Mouse (Mus musculus) limb, embryonic 14.5 days (tissue): ENCODE results near the gene Sorcs1. TPM values are rescaled to one million over a fixed set of nuclear protein-coding genes. Genes with fewer than 3 reads are reported as not detected.

Source experiments
- ATAC-seq: fragments of 200-750 bp; cut with Nextera tagmentation; 2 replicates; pipeline ENCODE4 v1.8.0; 2017; ENCODE audit warnings: low read depth, moderate number of reproducible peaks, moderate TSS enrichment; ENCODE audit not compliant: low FRiP score
- DNase-seq: peaks from one replicate; pipeline ENCODE4 v3.0.0-alpha.2; 2015; ENCODE audit warnings: low spot score
- H3K27ac ChIP-seq: fragments of 300-500 bp; sonication (generic); replicated peaks from 2 replicates; pipeline ENCODE4 v1.5.1; 2014; ENCODE audit warnings: low read depth, mild to moderate bottlenecking, low read length, moderate library complexity, mixed read lengths
- H3K27me3 ChIP-seq: fragments of 300-500 bp; sonication (generic); 2 replicates; pipeline ENCODE4 v1.6.1; 2014; ENCODE audit warnings: low read length, mixed read lengths; ENCODE audit not compliant: control insufficient read depth, insufficient read depth
- H3K36me3 ChIP-seq: fragments of 300-500 bp; sonication (generic); 2 replicates; pipeline ENCODE4 v1.6.1; 2014; ENCODE audit warnings: mild to moderate bottlenecking, low read length, moderate library complexity, mixed read lengths; ENCODE audit not compliant: control insufficient read depth, insufficient read depth
- H3K4me1 ChIP-seq: fragments of 300-500 bp; sonication (generic); 2 replicates; pipeline ENCODE4 v1.6.1; 2014; ENCODE audit warnings: antibody characterized with exemption, low read length, mixed read lengths; ENCODE audit not compliant: control insufficient read depth, insufficient read depth
- H3K4me2 ChIP-seq: fragments of 300-500 bp; sonication (generic); replicated peaks from 2 replicates; pipeline ENCODE4 v1.6.1; 2014; ENCODE audit warnings: low read depth, mild to moderate bottlenecking, low read length, moderate library complexity; ENCODE audit not compliant: severe bottlenecking
- H3K4me3 ChIP-seq: fragments of 300-500 bp; sonication (generic); replicated peaks from 2 replicates; pipeline ENCODE4 v1.5.1; 2014; ENCODE audit warnings: low read length
- H3K9ac ChIP-seq: fragments of 300-500 bp; sonication (generic); 2 replicates; pipeline ENCODE4 v1.6.1; 2014; ENCODE audit warnings: mild to moderate bottlenecking, low read depth, low read length, moderate library complexity; ENCODE audit not compliant: severe bottlenecking
- H3K9me3 ChIP-seq: fragments of 300-500 bp; sonication (generic); 2 replicates; pipeline ENCODE4 v1.6.1; 2016; ENCODE audit warnings: low read length; ENCODE audit not compliant: control insufficient read depth
- POLR2A ChIP-seq: fragments of 200-500 bp; IDR thresholded peaks from 2 replicates; pipeline ENCODE4 v1.8.0; 2012; ENCODE audit warnings: inconsistent platforms, mild to moderate bottlenecking, moderate library complexity, borderline replicate concordance; ENCODE audit not compliant: insufficient read depth, insufficient read length; ENCODE audit errors: extremely low read depth
- WGBS: fragments of 180-500 bp; shearing (Covaris S2); extraction: QIAGEN DNeasy Blood & Tissue Kit; methylation state at CpG from one replicate; pipeline ENCODE4 v1.1.7; 2014; 5-methylcytosine and 5-hydroxymethylcytosine counted together
- polyA plus RNA-seq, 2 experiments: library from polyadenylated mRNA; depleted of rRNA in 1 of 2; stranded (reverse) in 1 of 2; unstranded in 1 of 2; fragments of >200 nt; fragmentation: Nextera tagmentation in 1 of 2; extraction: Ambion mirVana in 1 of 2; gene quantifications; 2 replicates each; pipeline versions ENCODE4 v1.2.1 to v1.2.3; 2012 to 2014

The Sorcs1 gene
- polyA plus RNA-seq, 2 experiments = 2.1 to 3.2 TPM

DNA sequence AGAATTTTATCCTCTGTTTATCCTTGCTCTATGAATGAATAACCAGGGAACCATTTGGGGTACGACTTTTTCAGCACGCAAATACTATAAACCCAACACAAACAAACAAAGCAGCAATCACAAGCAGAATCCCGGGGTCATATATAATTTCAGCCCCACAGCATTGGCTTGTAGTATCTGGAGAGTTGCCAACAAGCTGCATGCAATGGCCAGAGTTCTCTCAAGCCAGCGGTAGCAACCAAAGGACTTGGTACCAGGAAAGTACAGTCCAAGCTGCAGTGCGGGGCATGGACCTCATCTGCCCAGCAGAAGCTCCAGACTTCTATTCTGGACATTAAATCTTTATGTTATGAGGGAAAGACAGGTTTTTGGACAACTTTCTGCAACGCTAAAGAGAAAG lies 213.6 kb downstream of the Sorcs1 start:
- no peak for TF ChIP-seq POLR2A
- no peak for DNase-seq

DNA sequence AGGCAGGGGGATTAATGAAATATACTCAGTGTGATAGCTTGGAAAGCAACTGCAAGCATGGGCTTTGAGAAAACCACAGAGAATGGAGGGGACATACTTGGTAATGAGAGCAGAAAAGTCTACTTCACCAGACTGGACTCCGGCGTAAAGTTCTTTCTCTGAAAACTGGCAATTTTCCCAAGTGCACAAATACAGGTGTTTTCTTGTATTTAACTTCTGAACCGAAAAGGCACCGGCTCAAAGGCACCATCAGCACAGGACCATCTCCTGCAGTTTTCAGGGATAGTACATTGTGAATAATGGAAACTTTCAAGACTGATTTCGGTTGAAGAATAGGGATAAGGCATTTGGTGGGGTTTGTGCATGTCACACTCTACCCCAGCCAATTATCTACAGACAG lies 219.9 kb downstream of the Sorcs1 start:
- Histone ChIP-seq H3K27ac (no peak overlapping the region), H3K36me3 (no peaks in the 10 kb centered on the region), H3K9ac (no peak overlapping the region), H3K27me3 (no peaks in the 10 kb centered on the region), H3K4me3 (no peak overlapping the region), H3K4me2 (no peak overlapping the region), H3K4me1 (no peaks in the 10 kb centered on the region), H3K9me3 (no peaks in the 10 kb centered on the region)
- WGBS = 82% methylated on average over 5 of the region's 5 CpGs
- ATAC-seq (no peak), DNase-seq (no peak)
- no peak for TF ChIP-seq POLR2A

More for the DNA sequence above, 213.6 kb downstream of the Sorcs1 start:
- H3K27ac ChIP-seq = no peak overlapping the region
- no peaks in the 10 kb centered on the region for H3K4me1 ChIP-seq
- no peak overlapping the region for H3K4me3 ChIP-seq
- WGBS = 75% methylated on average over 6 of the region's 6 CpGs
- H3K4me2 ChIP-seq = no peak overlapping the region
- H3K9ac ChIP-seq = no peak overlapping the region
- ATAC-seq = no peak
- H3K36me3 ChIP-seq = no peaks in the 10 kb centered on the region
- no peaks in the 10 kb centered on the region for H3K9me3 ChIP-seq
- no peaks in the 10 kb centered on the region for H3K27me3 ChIP-seq

GRCm38 (mm10) chr19:50457275-50457892 lies 221.1 kb downstream of the Sorcs1 start:
- H3K4me3 ChIP-seq = no peak overlapping the region

DNA sequence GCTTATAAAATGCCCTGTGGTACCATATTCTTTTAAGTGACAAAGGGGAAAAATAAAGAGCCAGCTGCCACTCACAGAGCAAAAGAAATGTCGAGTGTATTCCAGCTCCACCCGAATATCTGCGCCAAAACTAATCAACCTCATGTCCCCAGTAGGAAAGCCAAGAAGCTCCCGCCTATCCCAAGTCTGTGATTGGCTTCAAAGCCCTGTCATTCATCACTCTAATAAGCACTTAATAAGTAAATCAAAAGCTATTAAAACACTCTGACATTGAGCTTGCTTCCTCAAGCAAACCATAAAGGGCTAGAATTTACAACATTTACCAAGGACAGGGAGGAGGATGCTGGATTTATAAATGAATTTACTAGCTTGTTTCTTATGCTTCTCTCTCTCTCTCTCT lies 237.3 kb downstream of the Sorcs1 start:
- H3K27ac ChIP-seq = no peak overlapping the region
- H3K27me3 ChIP-seq = no peaks in the 10 kb centered on the region
- H3K9me3 ChIP-seq = no peaks in the 10 kb centered on the region
- DNase-seq (no peak), ATAC-seq (no peak)
- H3K4me1 ChIP-seq = peaks cover 8% of the 10 kb centered on the region
- WGBS = 15% methylated on average over 4 of the region's 4 CpGs
- H3K9ac ChIP-seq = no peak overlapping the region
- H3K4me3 ChIP-seq = no peak overlapping the region
- no peak for TF ChIP-seq POLR2A
- peak overlapping the region; percentile 33; the same call in 1 of the 2 replicates for H3K4me2 ChIP-seq
- no peaks in the 10 kb centered on the region for H3K36me3 ChIP-seq

More at GRCm38 (mm10) chr19:50457275-50457892, 221.1 kb downstream of the Sorcs1 start:
- DNase-seq (no peak), ATAC-seq (no peak)
- Histone ChIP-seq H3K9me3 (no peaks in the 10 kb centered on the region), H3K4me2 (no peak overlapping the region), H3K9ac (no peak overlapping the region), H3K27ac (no peak overlapping the region), H3K36me3 (no peaks in the 10 kb centered on the region), H3K4me1 (no peaks in the 10 kb centered on the region), H3K27me3 (no peaks in the 10 kb centered on the region)
- no peak for TF ChIP-seq POLR2A
- WGBS = 66% methylated on average over 5 of the region's 5 CpGs

DNA sequence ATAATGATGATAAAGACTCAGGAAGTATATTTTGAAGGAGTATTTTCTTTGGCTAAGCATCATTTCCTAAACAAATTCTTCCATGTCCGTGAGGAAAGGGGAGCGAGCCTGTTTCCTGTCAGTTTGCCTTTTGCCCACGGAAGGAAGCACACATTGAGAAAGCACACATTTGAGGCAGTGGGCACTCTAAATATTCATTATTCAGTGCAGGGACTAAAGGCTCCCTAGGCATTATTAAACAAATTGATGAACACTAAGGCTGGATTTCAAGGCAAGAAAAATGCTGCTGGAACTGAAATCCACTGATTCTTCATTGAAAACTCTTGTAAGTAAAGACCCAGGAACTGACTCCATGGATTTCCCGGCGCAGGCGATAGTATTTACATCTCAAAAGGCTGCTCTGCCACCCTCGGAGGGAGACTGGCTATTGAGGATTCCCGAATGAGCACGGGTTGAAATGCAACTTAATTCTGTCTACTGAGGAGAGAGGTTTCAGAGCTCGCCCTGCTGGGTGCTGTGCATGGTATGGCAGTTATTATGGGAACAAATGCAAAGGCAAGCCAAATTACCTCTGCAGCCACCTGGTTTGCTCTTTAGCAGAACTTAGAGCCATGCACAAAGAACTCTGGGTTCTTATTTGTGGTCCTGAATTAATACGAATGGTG lies 238.1 kb downstream of the Sorcs1 start:
- no peak for TF ChIP-seq POLR2A
- no peak overlapping the region for H3K9ac ChIP-seq
- peak overlapping the region; percentile 33; the same call in 1 of the 2 replicates for H3K4me2 ChIP-seq
- DNase-seq = no peak
- H3K27me3 ChIP-seq = no peaks in the 10 kb centered on the region
- no peak overlapping the region for H3K27ac ChIP-seq
- 5% methylated on average over 11 of the region's 11 CpGs for WGBS
- H3K9me3 ChIP-seq = no peaks in the 10 kb centered on the region
- H3K36me3 ChIP-seq = no peaks in the 10 kb centered on the region
- ATAC-seq = no peak
- no peak overlapping the region for H3K4me3 ChIP-seq
- peaks cover 8% of the 10 kb centered on the region for H3K4me1 ChIP-seq
